Mouse (Mus musculus) hindbrain, embryonic 14.5 days (tissue): ENCODE measurements around the gene Acyp2. TPM values are rescaled to one million over a fixed set of nuclear protein-coding genes. Genes with fewer than 3 reads are reported as not detected.
A peak's percentile ranks its signal among the peaks of the same experiment; 100 is the strongest.

Experiments used
- ATAC-seq: fragments of 200-750 bp; cut with Nextera tagmentation; 2 replicates; pipeline ENCODE4 v1.8.0; 2017; ENCODE audit warnings: moderate number of reproducible peaks, mild to moderate bottlenecking, moderate TSS enrichment, moderate library complexity; ENCODE audit not compliant: low FRiP score
- DNase-seq: peaks from one replicate; pipeline ENCODE4 v3.0.0-alpha.2; 2015; ENCODE audit warnings: low spot score
- H3K27ac ChIP-seq: fragments of 300-500 bp; sonication (generic); 2 replicates; pipeline ENCODE4 v1.5.1; 2014; ENCODE audit warnings: mild to moderate bottlenecking, moderate library complexity
- H3K27me3 ChIP-seq: fragments of 300-500 bp; sonication (generic); 2 replicates; pipeline ENCODE4 v1.6.1; 2014; ENCODE audit warnings: mild to moderate bottlenecking, low read length, mixed read lengths; ENCODE audit not compliant: control insufficient read depth, insufficient read depth
- H3K36me3 ChIP-seq: fragments of 300-500 bp; sonication (generic); replicated peaks from 2 replicates; pipeline ENCODE4 v1.6.1; 2014; ENCODE audit not compliant: control insufficient read depth, insufficient read depth
- H3K4me1 ChIP-seq: fragments of 300-500 bp; sonication (generic); replicated peaks from 2 replicates; pipeline ENCODE4 v1.6.1; 2014; ENCODE audit warnings: antibody characterized with exemption, low read length, mixed read lengths; ENCODE audit not compliant: control insufficient read depth, insufficient read depth
- H3K4me2 ChIP-seq: fragments of 300-500 bp; sonication (generic); replicated peaks from 2 replicates; pipeline ENCODE4 v1.6.1; 2014; ENCODE audit warnings: mild to moderate bottlenecking, moderate library complexity
- H3K4me3 ChIP-seq: fragments of 300-500 bp; sonication (generic); replicated peaks from 2 replicates; pipeline ENCODE4 v1.5.1; 2014; ENCODE audit warnings: mild to moderate bottlenecking, low read length
- H3K9ac ChIP-seq: fragments of 300-500 bp; sonication (generic); 2 replicates; pipeline ENCODE4 v1.6.1; 2014
- H3K9me3 ChIP-seq: fragments of 300-500 bp; sonication (generic); 2 replicates; pipeline ENCODE4 v1.6.1; 2016; ENCODE audit warnings: low read length; ENCODE audit not compliant: control insufficient read depth
- WGBS: fragments of 180-500 bp; shearing (Covaris S2); extraction: QIAGEN DNeasy Blood & Tissue Kit; methylation state at CpG from one replicate; pipeline ENCODE4 v1.1.7; 2014; 5-methylcytosine and 5-hydroxymethylcytosine counted together
- polyA plus RNA-seq: library from polyadenylated mRNA; unstranded; fragments of >200 nt; fragmentation: Nextera tagmentation; extraction: Ambion mirVana; gene quantifications from 2 replicates; pipeline ENCODE4 v1.2.1, GENCODE M21; 2014

Gene Acyp2
- 32.2 and 35.7 TPM in 2 replicates for polyA plus RNA-seq

DNA sequence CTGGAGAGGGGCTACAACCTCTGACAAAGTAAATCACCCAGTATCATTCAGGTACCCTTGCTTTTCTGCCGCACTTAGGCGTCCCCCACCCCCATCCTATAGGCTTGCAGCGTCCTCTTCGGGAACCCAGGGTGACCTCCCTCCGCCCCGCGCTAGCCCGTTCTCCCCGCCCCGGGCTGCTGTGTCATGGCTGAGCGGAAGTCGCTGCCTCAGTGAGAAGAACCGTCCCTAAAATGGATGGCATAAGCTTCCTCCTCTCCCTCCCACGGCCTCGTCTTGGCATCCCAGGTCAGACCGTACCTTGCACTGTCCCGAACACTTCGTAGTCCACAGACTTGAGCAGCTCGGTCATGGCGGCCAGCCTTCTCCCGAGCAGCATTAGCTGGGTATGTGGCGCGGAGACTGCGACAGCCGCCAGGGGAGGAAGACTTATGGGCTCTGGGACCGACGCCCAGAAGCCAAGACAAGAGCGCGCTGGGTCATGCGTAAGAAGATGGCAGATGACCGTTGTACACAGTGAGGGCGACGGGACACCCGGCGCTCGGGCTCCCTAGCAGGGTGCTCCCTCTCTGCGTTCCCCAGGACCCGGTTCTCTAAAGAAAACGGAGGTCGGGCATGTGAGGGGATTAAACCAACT, at the start of gene Acyp2:
Gene Acyp2 (minus strand): TSS at position 587 of the 637 bp plus-strand sequence.
- WGBS: under 1% methylated on average over 40 of the region's 40 CpGs
- peak; percentile 96 for ATAC-seq
- Histone ChIP-seq H3K4me1 (no peaks in the 10 kb centered on the region; the same call in 1 of the 2 replicates), H3K27me3 (no peaks in the 10 kb centered on the region), H3K9me3 (no peaks in the 10 kb centered on the region), H3K27ac (peak within 1 kb of the TSS; percentile 91), H3K4me2 (peak within 1 kb of the TSS; percentile 57), H3K36me3 (no peaks in the 10 kb centered on the region), H3K9ac (peak within 1 kb of the TSS; percentile 84), H3K4me3 (peak within 1 kb of the TSS; percentile 64)
- peak; percentile 76 for DNase-seq

DNA sequence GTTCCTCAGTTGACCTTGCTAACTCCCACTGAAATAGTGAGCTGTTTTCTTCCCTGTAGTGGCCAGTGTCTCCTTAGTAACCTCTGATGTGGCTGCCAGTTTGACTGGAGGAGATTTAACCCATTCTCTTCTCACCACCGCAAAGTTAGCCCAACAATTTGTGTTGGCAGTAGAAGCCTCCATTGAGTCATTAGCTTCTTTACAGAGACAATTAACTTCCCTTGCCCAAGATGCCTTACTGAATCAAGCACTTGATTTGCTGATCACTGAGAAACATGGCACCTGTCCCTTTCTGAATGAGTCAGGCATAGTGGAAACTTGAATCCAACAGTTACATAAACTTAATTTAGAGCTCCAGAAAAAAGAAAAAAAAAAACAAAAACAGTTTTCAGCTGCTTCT, 40.0 kb upstream of the Acyp2 start:
- no peaks in the 10 kb centered on the region for H3K9me3 ChIP-seq
- ATAC-seq (no peak), DNase-seq (no peak)
- no peak overlapping the region for H3K9ac ChIP-seq
- H3K36me3 ChIP-seq: no peaks in the 10 kb centered on the region
- H3K27me3 ChIP-seq: no peaks in the 10 kb centered on the region
- H3K4me2 ChIP-seq: no peak overlapping the region
- no peaks in the 10 kb centered on the region for H3K4me1 ChIP-seq
- no peak overlapping the region for H3K4me3 ChIP-seq
- no peak overlapping the region for H3K27ac ChIP-seq
- 83% methylated on average over 1 of the region's 1 CpGs for WGBS

DNA sequence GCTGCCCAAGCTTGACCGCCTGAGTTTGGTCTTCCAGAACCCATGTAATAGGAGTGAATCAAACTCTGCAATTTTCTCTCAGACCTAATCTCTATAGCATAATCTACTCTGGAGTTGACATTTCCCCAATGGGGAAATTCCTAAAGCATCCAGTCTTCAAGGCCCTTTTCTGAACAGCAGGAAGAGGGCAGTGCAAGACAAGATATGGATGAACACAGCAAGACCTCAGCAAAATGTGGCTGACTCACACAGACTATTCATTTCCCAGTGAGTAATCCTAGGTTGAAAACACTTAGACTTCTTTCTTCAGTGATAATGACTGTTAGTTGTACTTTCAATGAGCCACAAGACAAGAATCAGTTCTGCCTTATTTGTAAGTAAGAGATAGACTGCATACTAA, 26.7 kb upstream of the Acyp2 start:
- ATAC-seq (no peak), DNase-seq (peak; percentile 57)
- H3K9ac ChIP-seq: no peak overlapping the region
- H3K27ac ChIP-seq: no peak overlapping the region
- no peaks in the 10 kb centered on the region for H3K9me3 ChIP-seq
- WGBS: 90% methylated on average over 1 of the region's 1 CpGs
- no peaks in the 10 kb centered on the region for H3K36me3 ChIP-seq
- no peak overlapping the region for H3K4me3 ChIP-seq
- no peaks in the 10 kb centered on the region for H3K4me1 ChIP-seq
- no peak overlapping the region for H3K4me2 ChIP-seq
- H3K27me3 ChIP-seq: no peaks in the 10 kb centered on the region

DNA sequence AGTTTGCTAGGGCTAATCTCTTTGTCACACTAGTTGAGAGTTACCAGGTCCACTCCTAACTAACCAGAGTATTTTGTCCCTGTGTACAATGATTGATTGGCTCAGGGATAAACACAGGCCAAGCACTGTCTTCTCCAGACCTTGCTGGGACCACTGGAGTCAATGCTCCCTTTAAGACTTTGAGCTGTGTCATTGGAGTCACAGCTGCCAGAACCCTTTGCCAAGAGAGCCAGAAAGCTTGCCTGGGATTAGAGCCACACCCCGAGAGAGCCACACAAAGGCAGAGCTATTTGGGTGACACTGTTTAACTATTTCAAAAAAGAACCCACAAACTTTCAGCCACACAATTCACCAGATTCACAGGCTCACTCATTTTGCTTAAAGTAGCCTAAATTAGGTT, 23.3 kb upstream of the Acyp2 start:
- no peak overlapping the region for H3K4me2 ChIP-seq
- no peaks in the 10 kb centered on the region for H3K27me3 ChIP-seq
- H3K4me3 ChIP-seq: no peak overlapping the region
- no peak for DNase-seq
- H3K9me3 ChIP-seq: no peaks in the 10 kb centered on the region
- H3K36me3 ChIP-seq: no peaks in the 10 kb centered on the region
- WGBS: 49% methylated on average over 1 of the region's 1 CpGs
- no peak overlapping the region for H3K9ac ChIP-seq
- H3K4me1 ChIP-seq: no peaks in the 10 kb centered on the region
- no peak overlapping the region for H3K27ac ChIP-seq
- ATAC-seq: peak; percentile 53; the same call in 1 of the 2 replicates

DNA sequence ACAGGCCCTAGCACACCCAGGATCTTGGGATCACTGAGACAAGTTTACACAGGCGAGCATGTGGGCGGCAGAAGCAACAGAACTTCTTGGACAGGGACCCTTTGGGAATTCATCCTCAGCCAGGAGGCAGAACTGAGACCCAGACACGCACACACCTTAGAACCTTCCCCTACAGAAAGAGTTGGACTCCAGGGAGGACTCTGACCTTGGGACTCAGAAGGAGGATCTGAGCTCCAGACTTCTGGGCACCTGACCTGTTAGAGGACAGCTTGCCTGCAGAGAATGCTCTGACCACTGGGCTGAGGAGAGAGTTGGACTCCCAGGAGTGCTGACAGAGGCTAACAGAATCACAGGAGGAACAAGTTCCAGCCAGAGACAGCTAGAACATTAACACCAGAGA, 13.6 kb upstream of the Acyp2 start:
- Histone ChIP-seq H3K9ac (no peak overlapping the region), H3K27ac (no peak overlapping the region), H3K4me3 (no peak overlapping the region), H3K27me3 (no peaks in the 10 kb centered on the region), H3K4me1 (no peaks in the 10 kb centered on the region), H3K4me2 (no peak overlapping the region), H3K36me3 (no peaks in the 10 kb centered on the region), H3K9me3 (no peaks in the 10 kb centered on the region)
- DNase-seq (no peak), ATAC-seq (no peak)
- 90% methylated on average over 3 of the region's 3 CpGs for WGBS

DNA sequence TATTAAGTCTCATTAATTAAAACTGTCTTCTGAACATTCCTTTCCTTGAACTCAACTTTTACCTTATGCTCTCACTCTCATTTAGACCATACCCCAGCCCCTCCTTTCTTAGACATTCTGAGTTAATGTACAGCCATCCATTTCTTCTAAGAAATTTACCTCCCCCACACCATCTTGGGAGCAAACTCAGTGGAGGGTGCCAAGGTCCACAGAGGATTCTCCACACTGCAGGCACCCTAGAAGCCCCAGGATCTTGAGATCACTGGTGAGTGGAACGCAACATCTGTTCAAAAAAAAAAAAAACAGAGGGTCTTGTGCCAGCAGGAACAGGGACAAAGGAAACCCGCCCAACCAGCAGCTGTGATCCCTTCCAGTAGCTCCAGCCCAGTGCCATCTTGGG, 13.2 kb upstream of the Acyp2 start:
- WGBS: 83% methylated on average over 2 of the region's 2 CpGs
- Histone ChIP-seq H3K27me3 (no peaks in the 10 kb centered on the region), H3K4me3 (no peak overlapping the region), H3K9me3 (no peaks in the 10 kb centered on the region), H3K4me1 (no peaks in the 10 kb centered on the region), H3K4me2 (no peak overlapping the region), H3K27ac (no peak overlapping the region), H3K36me3 (no peaks in the 10 kb centered on the region), H3K9ac (no peak overlapping the region)
- DNase-seq (no peak), ATAC-seq (no peak)

DNA sequence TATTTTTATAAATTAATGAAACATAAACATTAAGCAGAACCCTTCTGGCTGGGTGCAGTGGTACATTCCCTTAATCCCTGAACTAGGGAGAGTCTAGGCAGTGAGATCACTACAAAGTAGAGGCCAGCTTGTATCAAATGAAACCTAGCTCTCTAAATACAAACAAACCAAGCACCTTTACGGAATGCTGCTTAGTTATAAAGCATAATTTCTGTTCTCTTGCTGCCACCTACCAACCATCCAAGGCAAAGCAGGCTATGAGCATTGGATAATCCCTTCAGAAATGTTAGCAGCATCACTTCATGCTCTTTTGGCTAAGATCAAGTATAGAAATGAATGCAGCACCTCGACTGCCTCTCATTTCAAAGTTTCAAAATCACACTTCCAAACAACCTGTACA, 7.7 kb upstream of the Acyp2 start:
- WGBS: 32% methylated on average over 2 of the region's 2 CpGs

DNA sequence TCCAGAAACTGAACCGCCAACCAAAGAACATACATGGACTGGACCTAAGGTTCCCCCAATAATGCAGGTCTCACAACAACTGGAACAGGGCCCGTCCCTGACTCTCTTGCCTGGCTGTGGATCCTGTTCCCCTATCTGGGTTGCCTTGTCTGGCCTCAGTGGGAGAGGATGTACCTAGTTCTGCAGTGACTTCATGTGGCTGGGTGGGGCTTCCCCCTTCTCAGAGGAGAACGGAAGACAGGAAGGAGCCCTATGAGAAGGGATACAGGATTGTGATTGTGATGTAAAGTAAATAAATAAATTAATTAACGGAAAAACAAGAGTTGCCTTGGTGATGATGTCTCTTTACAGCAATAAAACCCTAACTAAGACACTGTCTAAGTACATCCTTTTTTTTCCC, 6.7 kb upstream of the Acyp2 start:
- Histone ChIP-seq H3K27me3 (no peaks in the 10 kb centered on the region), H3K9ac (no peak overlapping the region), H3K27ac (no peak overlapping the region), H3K4me3 (no peak overlapping the region), H3K4me2 (no peak overlapping the region), H3K9me3 (no peaks in the 10 kb centered on the region), H3K4me1 (no peaks in the 10 kb centered on the region), H3K36me3 (no peaks in the 10 kb centered on the region)
- no peak for DNase-seq
- 93% methylated on average over 4 of the region's 4 CpGs for WGBS
- no peak for ATAC-seq

More for the DNA sequence above, 7.7 kb upstream of the Acyp2 start:
- Histone ChIP-seq H3K4me3 (no peak overlapping the region), H3K9ac (no peak overlapping the region), H3K4me1 (no peaks in the 10 kb centered on the region), H3K4me2 (no peak overlapping the region), H3K9me3 (no peaks in the 10 kb centered on the region), H3K27ac (no peak overlapping the region), H3K27me3 (no peaks in the 10 kb centered on the region), H3K36me3 (no peaks in the 10 kb centered on the region)
- ATAC-seq (peak; percentile 84), DNase-seq (peak; percentile 86)

DNA sequence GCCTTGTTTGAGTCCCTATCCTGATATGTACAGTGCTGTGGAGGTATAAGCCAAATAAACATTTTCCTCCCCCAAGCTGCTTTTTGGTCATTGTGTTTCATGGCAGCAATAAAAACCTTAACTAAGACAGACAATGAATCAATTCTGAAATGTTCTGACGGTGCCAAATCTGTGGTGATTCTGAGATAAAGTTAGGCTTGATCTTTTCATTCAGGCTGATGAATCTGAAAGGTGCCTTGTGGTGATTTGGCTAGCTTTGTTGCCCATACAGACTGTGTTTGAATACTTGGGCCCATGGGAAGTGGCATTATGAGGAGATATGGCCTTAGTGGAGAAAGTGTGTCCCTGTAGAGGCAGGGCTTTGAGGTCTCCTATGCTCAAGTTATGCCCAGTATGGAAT, 1.0 kb upstream of the Acyp2 start:
- H3K4me2 ChIP-seq: no peak overlapping the region; the same call in 1 of the 2 replicates
- WGBS: 81% methylated on average over 1 of the region's 1 CpGs
- no peaks in the 10 kb centered on the region for H3K9me3 ChIP-seq
- no peak overlapping the region for H3K9ac ChIP-seq
- H3K27ac ChIP-seq: no peak overlapping the region
- no peak for DNase-seq
- no peaks in the 10 kb centered on the region; the same call in 1 of the 2 replicates for H3K4me1 ChIP-seq
- H3K36me3 ChIP-seq: no peaks in the 10 kb centered on the region
- H3K4me3 ChIP-seq: no peak overlapping the region
- ATAC-seq: no peak
- no peaks in the 10 kb centered on the region for H3K27me3 ChIP-seq

DNA sequence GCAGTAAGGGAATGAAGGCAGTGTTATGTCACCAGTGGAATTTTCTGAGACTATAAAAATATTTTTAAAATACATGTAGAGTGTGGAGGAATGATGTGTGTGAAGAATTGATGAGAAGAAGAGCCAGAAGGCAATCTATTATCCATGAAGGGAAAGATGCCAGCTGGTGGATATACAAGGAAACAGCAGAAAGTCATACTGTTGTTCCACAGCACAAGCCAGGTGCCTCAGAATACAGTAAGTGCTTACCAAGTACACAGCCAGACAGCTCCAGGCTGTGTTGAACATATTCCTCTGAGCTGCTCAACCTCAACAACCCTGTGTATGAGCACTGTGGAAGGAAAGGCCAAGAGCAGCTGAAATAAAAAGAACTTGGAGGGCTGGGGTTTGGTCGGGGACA, 13.7 kb downstream of the Acyp2 start:
- Histone ChIP-seq H3K4me2 (no peak overlapping the region), H3K4me1 (no peaks in the 10 kb centered on the region), H3K4me3 (no peak overlapping the region), H3K27ac (no peak overlapping the region), H3K36me3 (no peaks in the 10 kb centered on the region), H3K9me3 (no peaks in the 10 kb centered on the region), H3K27me3 (no peaks in the 10 kb centered on the region), H3K9ac (no peak overlapping the region)
- 91% methylated on average over 1 of the region's 1 CpGs for WGBS
- ATAC-seq: no peak
- no peak for DNase-seq
